Mouse (Mus musculus): ENCODE data around the gene Gk2. TPM values are rescaled to one million over a fixed set of nuclear protein-coding genes. Genes with fewer than 3 reads are reported as not detected.

Gene Gk2
- polyA plus RNA-seq, 1 experiment from 2014 or later, result not detected

- Histone ChIP-seq H3K36me3 (ENCODE audit: control insufficient read depth, insufficient read depth, low read length) (no peaks in the 10 kb centered on the region), H3K4me2 (ENCODE audit: low read depth, low read length) (no peak overlapping the region), H3K4me3 (ENCODE audit: low read depth, low read length) (no peak overlapping the region), H3K4me1 (ENCODE audit: control insufficient read depth, insufficient read depth, low read length) (no peaks in the 10 kb centered on the region), H3K9me3 (ENCODE audit: control insufficient read depth, low read length) (no peaks in the 10 kb centered on the region), H3K9ac (ENCODE audit: low read depth, low read length) (no peak overlapping the region), H3K27ac (replicated peaks; ENCODE audit: low read depth, low read length) (no peak overlapping the region), H3K27me3 (replicated peaks; ENCODE audit: control insufficient read depth, insufficient read depth, low read length) (no peaks in the 10 kb centered on the region)
- ATAC-seq (ENCODE audit: low read depth) (no peak), DNase-seq (ENCODE audit: low spot score) (no peak)
- 96% methylated on average over 3 of the region's 3 CpGs for WGBS
These were observed 6.0 kb upstream of the Gk2 start for GRCm38 (mm10) chr5:97462856-97463255.

GRCm38 (mm10) chr5:97451451-97451850 lies 5.4 kb downstream of the Gk2 start:
- Histone ChIP-seq H3K4me3 (ENCODE audit: low read depth, low read length) (no peak overlapping the region), H3K27me3 (replicated peaks; ENCODE audit: control insufficient read depth, insufficient read depth, low read length) (no peaks in the 10 kb centered on the region), H3K4me1 (ENCODE audit: control insufficient read depth, insufficient read depth, low read length) (no peaks in the 10 kb centered on the region), H3K9ac (ENCODE audit: low read depth, low read length) (no peak overlapping the region), H3K9me3 (ENCODE audit: control insufficient read depth, low read length) (0 out of 2 replicates have a peak, but pooled peaks cover 6% of the 10 kb centered on the region), H3K36me3 (ENCODE audit: control insufficient read depth, insufficient read depth, low read length) (no peaks in the 10 kb centered on the region), H3K4me2 (ENCODE audit: low read depth, low read length) (no peak overlapping the region), H3K27ac (replicated peaks; ENCODE audit: low read depth, low read length) (no peak overlapping the region)
- DNase-seq (ENCODE audit: low spot score) (no peak), ATAC-seq (ENCODE audit: low read depth) (no peak)
- WGBS, result 36% methylated on average over 4 of the region's 4 CpGs

- H3K9ac ChIP-seq (ENCODE audit: low read depth, low read length), result no peak overlapping the region
- H3K9me3 ChIP-seq (ENCODE audit: control insufficient read depth, low read length), result 0 out of 2 replicates have a peak, but pooled peaks cover 6% of the 10 kb centered on the region
- no peak overlapping the region for H3K4me2 ChIP-seq (ENCODE audit: low read depth, low read length)
- DNase-seq (ENCODE audit: low spot score), result no peak
- no peaks in the 10 kb centered on the region for H3K27me3 ChIP-seq (replicated peaks; ENCODE audit: control insufficient read depth, insufficient read depth, low read length)
- no peak overlapping the region for H3K27ac ChIP-seq (replicated peaks; ENCODE audit: low read depth, low read length)
- H3K4me3 ChIP-seq (ENCODE audit: low read depth, low read length), result no peak overlapping the region
- WGBS, result 53% methylated on average over 1 of the region's 1 CpGs
- ATAC-seq (ENCODE audit: low read depth), result no peak
- H3K36me3 ChIP-seq (ENCODE audit: control insufficient read depth, insufficient read depth, low read length), result no peaks in the 10 kb centered on the region
- no peaks in the 10 kb centered on the region for H3K4me1 ChIP-seq (ENCODE audit: control insufficient read depth, insufficient read depth, low read length)
These were observed 12.6 kb downstream of the Gk2 start for GRCm38 (mm10) chr5:97444191-97444590.

- no peak overlapping the region for H3K4me3 ChIP-seq (ENCODE audit: low read depth, low read length)
- H3K4me1 ChIP-seq (ENCODE audit: control insufficient read depth, insufficient read depth, low read length), result no peaks in the 10 kb centered on the region
- no peaks in the 10 kb centered on the region for H3K27me3 ChIP-seq (replicated peaks; ENCODE audit: control insufficient read depth, insufficient read depth, low read length)
- H3K36me3 ChIP-seq (ENCODE audit: control insufficient read depth, insufficient read depth, low read length), result no peaks in the 10 kb centered on the region
- H3K9ac ChIP-seq (ENCODE audit: low read depth, low read length), result no peak overlapping the region
- 82% methylated on average over 2 of the region's 2 CpGs for WGBS
- no peak overlapping the region for H3K4me2 ChIP-seq (ENCODE audit: low read depth, low read length)
- ATAC-seq (ENCODE audit: low read depth) (no peak), DNase-seq (ENCODE audit: low spot score) (no peak)
- H3K9me3 ChIP-seq (ENCODE audit: control insufficient read depth, low read length), result no peaks in the 10 kb centered on the region
- no peak overlapping the region for H3K27ac ChIP-seq (replicated peaks; ENCODE audit: low read depth, low read length)
These were observed 24.3 kb downstream of the Gk2 start for GRCm38 (mm10) chr5:97432512-97432911.

- DNase-seq (ENCODE audit: low spot score), result no peak
These were observed 26.8 kb downstream of the Gk2 start for GRCm38 (mm10) chr5:97429976-97430375.

GRCm38 (mm10) chr5:97421669-97422068 lies 35.2 kb downstream of the Gk2 start:
- Histone ChIP-seq H3K36me3 (ENCODE audit: control insufficient read depth, insufficient read depth, low read length) (no peaks in the 10 kb centered on the region), H3K4me3 (ENCODE audit: low read depth, low read length) (no peak overlapping the region), H3K4me2 (ENCODE audit: low read depth, low read length) (no peak overlapping the region), H3K27ac (replicated peaks; ENCODE audit: low read depth, low read length) (no peak overlapping the region), H3K9ac (ENCODE audit: low read depth, low read length) (no peak overlapping the region), H3K9me3 (ENCODE audit: control insufficient read depth, low read length) (no peaks in the 10 kb centered on the region), H3K27me3 (replicated peaks; ENCODE audit: control insufficient read depth, insufficient read depth, low read length) (no peaks in the 10 kb centered on the region), H3K4me1 (ENCODE audit: control insufficient read depth, insufficient read depth, low read length) (no peaks in the 10 kb centered on the region)
- ATAC-seq (ENCODE audit: low read depth), result no peak
- DNase-seq (ENCODE audit: low spot score), result no peak
- WGBS, result 90% methylated on average over 2 of the region's 2 CpGs

More at GRCm38 (mm10) chr5:97429976-97430375, 26.8 kb downstream of the Gk2 start:
- no peak for ATAC-seq (ENCODE audit: low read depth)
- WGBS, result 85% methylated on average over 9 of the region's 9 CpGs
- no peak overlapping the region for H3K4me2 ChIP-seq (ENCODE audit: low read depth, low read length)
- no peaks in the 10 kb centered on the region for H3K9me3 ChIP-seq (ENCODE audit: control insufficient read depth, low read length)
- no peak overlapping the region for H3K27ac ChIP-seq (replicated peaks; ENCODE audit: low read depth, low read length)
- no peaks in the 10 kb centered on the region for H3K27me3 ChIP-seq (replicated peaks; ENCODE audit: control insufficient read depth, insufficient read depth, low read length)
- no peaks in the 10 kb centered on the region for H3K36me3 ChIP-seq (ENCODE audit: control insufficient read depth, insufficient read depth, low read length)
- H3K4me3 ChIP-seq (ENCODE audit: low read depth, low read length), result no peak overlapping the region
- H3K4me1 ChIP-seq (ENCODE audit: control insufficient read depth, insufficient read depth, low read length), result no peaks in the 10 kb centered on the region
- H3K9ac ChIP-seq (ENCODE audit: low read depth, low read length), result no peak overlapping the region

- no peak for ATAC-seq (ENCODE audit: low read depth)
- Histone ChIP-seq H3K4me2 (ENCODE audit: low read depth, low read length) (no peak overlapping the region), H3K4me3 (ENCODE audit: low read depth, low read length) (no peak overlapping the region), H3K9me3 (ENCODE audit: control insufficient read depth, low read length) (no peaks in the 10 kb centered on the region), H3K36me3 (ENCODE audit: control insufficient read depth, insufficient read depth, low read length) (no peaks in the 10 kb centered on the region), H3K27me3 (replicated peaks; ENCODE audit: control insufficient read depth, insufficient read depth, low read length) (no peaks in the 10 kb centered on the region), H3K4me1 (ENCODE audit: control insufficient read depth, insufficient read depth, low read length) (no peaks in the 10 kb centered on the region), H3K27ac (replicated peaks; ENCODE audit: low read depth, low read length) (no peak overlapping the region), H3K9ac (ENCODE audit: low read depth, low read length) (no peak overlapping the region)
- 65% methylated on average over 2 of the region's 2 CpGs for WGBS
- no peak for DNase-seq (ENCODE audit: low spot score)
These were observed 39.6 kb downstream of the Gk2 start for GRCm38 (mm10) chr5:97417185-97417584.

GRCm38 (mm10) chr5:97415837-97416236 lies 41.0 kb downstream of the Gk2 start:
- Histone ChIP-seq H3K4me2 (ENCODE audit: low read depth, low read length) (no peak overlapping the region), H3K27me3 (replicated peaks; ENCODE audit: control insufficient read depth, insufficient read depth, low read length) (no peaks in the 10 kb centered on the region), H3K9ac (ENCODE audit: low read depth, low read length) (no peak overlapping the region), H3K4me1 (ENCODE audit: control insufficient read depth, insufficient read depth, low read length) (no peaks in the 10 kb centered on the region), H3K36me3 (ENCODE audit: control insufficient read depth, insufficient read depth, low read length) (no peaks in the 10 kb centered on the region), H3K9me3 (ENCODE audit: control insufficient read depth, low read length) (no peaks in the 10 kb centered on the region), H3K4me3 (ENCODE audit: low read depth, low read length) (no peak overlapping the region), H3K27ac (replicated peaks; ENCODE audit: low read depth, low read length) (no peak overlapping the region)
- ATAC-seq (ENCODE audit: low read depth), result peak; percentile 6; the same call in 1 of the 2 replicates
- 76% methylated on average over 6 of the region's 6 CpGs for WGBS
- DNase-seq (ENCODE audit: low spot score), result peak; percentile 14

GRCm38 (mm10) chr5:97413716-97414115 lies 43.1 kb downstream of the Gk2 start:
- Histone ChIP-seq H3K27ac (replicated peaks; ENCODE audit: low read depth, low read length) (no peak overlapping the region), H3K4me1 (ENCODE audit: control insufficient read depth, insufficient read depth, low read length) (no peaks in the 10 kb centered on the region), H3K36me3 (ENCODE audit: control insufficient read depth, insufficient read depth, low read length) (no peaks in the 10 kb centered on the region), H3K4me2 (ENCODE audit: low read depth, low read length) (no peak overlapping the region), H3K9ac (ENCODE audit: low read depth, low read length) (no peak overlapping the region), H3K27me3 (replicated peaks; ENCODE audit: control insufficient read depth, insufficient read depth, low read length) (no peaks in the 10 kb centered on the region), H3K9me3 (ENCODE audit: control insufficient read depth, low read length) (no peaks in the 10 kb centered on the region), H3K4me3 (ENCODE audit: low read depth, low read length) (no peak overlapping the region)
- DNase-seq (ENCODE audit: low spot score) (no peak), ATAC-seq (ENCODE audit: low read depth) (no peak)
- WGBS, result 79% methylated on average over 3 of the region's 3 CpGs

All from embryonic facial prominence, embryonic 14.5 days (tissue).